Mouse (Mus musculus) layer of hippocampus, postnatal 14 days (tissue): Measurements from ENCODE around the gene Gm10638. TPM values are rescaled to one million over a fixed set of nuclear protein-coding genes. Genes with fewer than 3 reads are reported as not detected.

Source experiments
- DNase-seq, 2 experiments: peaks; one replicate each; pipeline ENCODE4 v3.0.0; 2021 to 2022; ENCODE audit warnings: low spot score in 2 of 2, mixed read lengths in 1 of 2
- long read RNA-seq, 2 experiments: library from polyadenylated mRNA; stranded (forward); transcript quantifications; one replicate each; pipeline ENCODE4 v2.0.0; 2021
- total RNA-seq, 2 experiments: library from RNA; stranded (reverse); gene quantifications; 2 replicates each; pipeline ENCODE4 v1.2.3; 2021

The Gm10638 gene
- 1 to 10 TPM; 3.5 to 5.1 TPM for total RNA-seq
- long read RNA-seq, experiment 1, partial matches to known transcripts = 0 of 4 reads
- long read RNA-seq, experiment 1, other reads (novel, unspliced or antisense) = 0 of 4 reads
- long read RNA-seq, experiment 2, transcript Gm10638-201 (1 exons, 905 nt) = major isoform, 5 of 6 reads
- long read RNA-seq, experiment 2, partial matches to known transcripts = 0 of 6 reads
- long read RNA-seq, experiment 2, other reads (novel, unspliced or antisense) = 1 of 6 reads

GRCm38 (mm10) chr8:86745221-86745934 lies at the start of gene Gm10638, which contains the start of gene Siah1a:
Gm10638 (plus strand) TSS chr8:86745699.
Siah1a (minus strand) TSS chr8:86745934.
- peak; percentile 64 to 68 for DNase-seq

DNA sequence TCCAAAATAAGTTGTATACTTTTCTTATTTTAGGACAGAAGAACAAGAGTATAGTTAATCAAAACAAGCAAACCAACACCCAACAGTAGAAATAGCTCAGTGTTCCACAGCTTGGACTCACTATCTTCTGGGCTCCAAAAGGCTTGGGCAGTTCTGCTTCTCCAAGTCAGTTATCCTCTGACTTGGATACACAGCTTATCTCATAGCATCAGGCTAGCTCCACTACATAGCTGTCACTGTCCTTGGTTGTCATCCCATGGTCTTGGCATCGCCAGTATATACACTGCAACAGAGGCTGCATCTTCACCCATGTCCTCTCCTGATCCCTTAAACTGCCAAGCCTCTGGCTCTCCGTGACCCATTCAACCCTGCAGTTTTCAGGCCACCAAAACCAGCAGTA lies 49.8 kb upstream of the Gm10638 start:
- no peak for DNase-seq

- DNase-seq = no peak
Measured at GRCm38 (mm10) chr8:86698811-86699421, 46.6 kb upstream of the Gm10638 start.

DNA sequence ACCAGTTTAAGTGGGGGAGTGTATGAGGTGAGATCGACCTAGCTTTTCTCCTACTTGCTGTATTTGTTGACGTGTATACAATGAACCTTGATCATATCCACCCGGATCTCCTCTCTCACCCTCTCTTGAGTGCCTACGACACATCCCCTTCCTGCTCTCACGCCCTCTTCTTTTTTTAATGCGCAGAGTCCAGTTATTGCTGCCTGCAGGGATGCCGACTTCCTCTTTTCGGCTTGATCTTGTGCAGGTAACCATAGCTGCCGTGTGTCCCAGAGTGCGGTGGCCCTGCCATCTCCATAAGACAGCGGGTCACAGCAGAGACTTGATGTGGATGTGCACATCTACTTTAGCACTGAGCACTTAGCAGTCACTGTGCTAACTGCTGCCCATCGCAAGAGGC lies 46.0 kb upstream of the Gm10638 start:
- no peak for DNase-seq

GRCm38 (mm10) chr8:86702453-86702852 lies 43.0 kb upstream of the Gm10638 start:
- DNase-seq = no peak

GRCm38 (mm10) chr8:86705317-86705716 lies 40.2 kb upstream of the Gm10638 start:
- no peak for DNase-seq

DNA sequence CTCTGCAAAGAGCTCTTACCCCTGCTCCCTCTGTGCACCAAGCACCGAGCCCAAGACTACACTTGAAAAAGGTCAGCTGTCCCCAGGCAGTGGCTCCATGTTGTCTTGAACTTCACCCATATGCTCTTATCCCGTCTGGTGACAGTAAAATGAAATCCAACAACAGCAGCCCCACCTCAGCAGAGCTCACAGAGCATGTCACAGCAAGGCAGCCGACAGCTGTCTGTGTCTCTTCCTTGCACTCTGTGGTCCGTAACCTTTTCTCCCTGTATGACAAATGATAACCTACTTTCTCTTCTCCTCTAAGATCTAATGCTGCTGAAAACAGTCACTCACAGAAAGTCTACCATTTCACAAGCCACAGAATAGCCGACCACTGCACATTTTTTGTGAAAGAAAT lies 38.7 kb upstream of the Gm10638 start:
- no peak for DNase-seq

GRCm38 (mm10) chr8:86707873-86708272 lies 37.6 kb upstream of the Gm10638 start:
- DNase-seq = no peak

DNA sequence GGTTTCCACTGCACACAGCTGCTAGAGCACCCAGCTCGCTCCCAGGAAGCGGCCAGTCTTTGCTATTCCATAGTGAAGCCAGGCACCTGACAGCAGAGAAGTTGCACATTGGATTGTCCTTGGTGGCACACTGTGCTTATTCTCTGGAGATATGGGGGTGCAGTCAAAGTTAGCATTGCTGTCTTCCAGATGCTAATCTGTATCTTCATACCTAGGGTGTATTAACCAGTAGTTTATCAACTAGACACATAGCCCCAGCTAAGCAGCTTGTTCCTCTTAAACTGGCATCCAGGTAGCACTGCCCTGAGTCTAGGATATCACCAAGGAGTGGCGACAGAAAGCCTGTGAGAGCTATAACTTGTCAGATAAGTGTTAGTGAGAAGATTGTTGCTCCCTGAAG lies 32.9 kb upstream of the Gm10638 start:
- no peak for DNase-seq

GRCm38 (mm10) chr8:86713407-86714188 lies 31.9 kb upstream of the Gm10638 start:
- DNase-seq = peak; percentile 66 to 94

DNA sequence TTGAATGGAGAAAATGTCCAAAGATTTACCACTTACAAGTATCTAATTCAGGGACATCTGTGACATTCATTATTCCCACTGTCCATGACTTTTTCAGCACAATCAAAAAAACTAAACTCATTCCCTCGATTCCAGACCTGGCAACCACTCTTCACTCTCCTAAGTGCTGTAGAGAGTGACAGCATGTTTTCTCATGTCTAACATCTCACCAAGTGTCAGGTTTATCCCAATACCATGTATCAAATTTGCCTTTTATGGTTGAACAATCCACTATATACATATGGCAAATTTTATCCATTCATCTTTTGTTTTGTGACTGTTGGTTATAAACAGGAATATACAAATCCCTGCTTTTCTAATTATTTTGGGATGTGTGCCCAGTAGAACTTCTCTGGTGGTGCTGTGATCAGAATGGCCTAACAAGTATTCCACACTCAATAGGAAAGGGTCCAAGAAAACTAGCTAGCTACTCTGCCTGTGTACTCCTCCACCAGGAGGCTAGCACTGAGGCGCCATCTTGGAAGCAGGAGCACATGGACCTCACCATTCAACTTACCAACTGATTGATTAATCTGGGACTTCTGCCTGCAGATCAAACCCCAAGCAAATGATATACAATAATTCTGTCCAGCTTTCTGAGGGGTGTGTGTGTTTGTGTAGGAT lies 27.0 kb upstream of the Gm10638 start:
- DNase-seq = no peak

DNA sequence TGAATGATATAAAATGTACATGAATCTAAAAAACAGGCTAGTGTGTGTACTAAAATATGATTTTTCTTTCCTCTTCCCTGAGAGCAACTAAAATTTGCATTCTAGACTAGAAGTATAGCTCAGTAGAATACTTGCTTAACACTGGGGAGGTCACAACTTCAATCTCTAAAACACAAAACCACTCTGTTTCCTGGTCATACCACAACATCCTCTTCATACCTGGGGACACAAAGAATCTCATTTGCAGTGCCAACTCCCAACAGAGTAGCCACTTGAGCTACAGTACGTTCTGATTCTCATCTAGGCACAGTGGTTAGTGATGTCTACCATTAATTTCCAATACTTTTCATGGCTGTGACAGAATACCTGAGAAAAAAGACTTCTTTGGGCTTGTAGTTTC lies 26.1 kb upstream of the Gm10638 start:
- DNase-seq = no peak

GRCm38 (mm10) chr8:86720756-86721459 lies 24.6 kb upstream of the Gm10638 start:
- no peak for DNase-seq

GRCm38 (mm10) chr8:86721490-86721889 lies 24.0 kb upstream of the Gm10638 start:
- no peak for DNase-seq

DNA sequence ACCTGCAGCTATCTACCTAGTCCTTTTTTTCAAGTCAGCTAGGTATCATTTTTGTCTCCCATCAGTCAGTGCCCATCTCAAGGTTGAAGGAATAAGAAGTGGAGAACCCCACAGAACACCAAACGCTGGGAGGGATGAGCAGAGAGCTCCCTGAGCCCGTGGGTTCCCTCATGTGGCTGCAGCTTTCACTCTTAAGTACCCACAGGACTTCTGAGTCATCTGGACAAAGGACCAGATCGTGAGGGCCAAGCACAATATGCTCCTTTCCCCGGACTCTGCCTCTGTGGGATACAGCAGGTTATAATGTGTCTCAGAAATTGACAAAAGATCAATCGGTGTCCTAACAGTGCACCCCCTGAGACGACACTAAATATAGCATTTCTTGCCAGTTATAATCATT lies 18.5 kb upstream of the Gm10638 start:
- no peak for DNase-seq

DNA sequence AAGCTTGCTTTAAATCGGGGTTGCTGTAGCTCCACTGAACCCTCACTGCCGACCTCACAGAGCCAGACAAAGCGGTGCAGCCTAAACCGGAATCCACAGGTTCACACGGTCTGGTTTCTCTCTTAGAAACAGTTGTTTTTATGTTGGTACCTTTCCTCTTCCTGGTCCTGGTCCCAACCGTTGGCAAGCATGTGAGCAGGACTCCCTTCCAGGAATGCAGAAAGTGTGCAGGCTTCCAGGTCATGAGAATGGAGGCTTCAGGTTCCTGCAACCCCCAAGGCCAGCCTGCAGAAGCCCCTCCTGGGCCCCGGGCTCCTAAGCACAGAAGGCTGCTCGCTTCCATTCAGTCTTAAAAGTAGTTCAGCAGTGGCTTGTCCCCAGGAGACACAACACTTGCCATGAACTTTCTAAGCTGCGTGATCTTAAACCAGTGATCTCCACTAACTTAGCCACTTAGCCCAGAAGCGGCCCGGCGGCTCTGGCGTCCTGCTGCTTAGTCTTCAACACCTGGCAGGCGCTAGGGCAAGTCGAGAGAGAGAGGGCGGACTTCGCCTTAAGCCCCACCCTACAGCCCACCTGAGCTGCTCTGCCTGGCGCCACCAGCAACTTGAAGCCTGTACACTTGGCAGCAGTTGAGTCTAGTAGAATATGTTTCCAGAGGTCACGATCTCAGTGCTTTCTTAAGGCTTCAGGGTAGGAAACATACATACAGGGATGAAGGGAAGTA lies 17.1 kb upstream of the Gm10638 start:
- no peak for DNase-seq

- no peak for DNase-seq
Measured at GRCm38 (mm10) chr8:86730303-86730702, 15.2 kb upstream of the Gm10638 start.

GRCm38 (mm10) chr8:86730860-86731259 lies 14.6 kb upstream of the Gm10638 start:
- DNase-seq = no peak

DNA sequence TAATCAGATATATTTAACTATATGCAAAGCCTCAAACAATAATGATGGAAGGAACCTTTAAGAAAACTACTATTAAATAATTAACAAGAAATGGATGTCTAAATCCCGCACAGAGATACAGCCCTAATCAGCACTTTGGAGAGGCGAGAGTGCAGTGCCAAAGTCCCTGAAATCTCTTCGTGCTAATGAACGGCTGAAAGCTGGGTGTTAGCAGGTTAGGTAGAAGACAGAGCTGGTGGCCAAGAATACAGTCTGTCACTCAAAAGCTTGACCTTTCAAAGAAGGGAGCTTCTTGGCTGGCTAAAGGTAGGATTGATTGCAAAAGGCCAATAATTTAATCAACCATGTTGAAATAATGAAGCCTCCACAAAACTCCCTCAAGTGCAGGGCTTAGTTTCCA lies 11.3 kb upstream of the Gm10638 start:
- no peak for DNase-seq

DNA sequence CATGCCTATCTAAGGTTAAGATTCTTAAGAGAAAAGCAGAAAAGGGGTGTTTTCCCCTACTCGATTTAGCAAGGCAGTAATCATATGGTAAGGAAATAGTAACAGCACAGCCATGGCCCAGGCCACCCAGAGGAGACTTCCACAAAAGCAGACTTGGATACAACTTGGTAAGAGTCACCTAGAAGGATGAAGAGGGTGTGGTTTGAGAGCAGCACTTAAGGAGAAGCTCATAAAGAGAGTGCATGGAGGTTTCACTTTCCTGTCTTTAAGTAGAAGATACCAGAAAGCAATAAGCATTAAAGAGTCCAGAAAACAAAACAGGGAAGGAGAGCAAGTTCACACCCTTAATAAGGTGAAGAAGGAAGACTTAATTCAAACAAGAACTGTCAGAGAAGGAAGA lies 10.5 kb upstream of the Gm10638 start:
- no peak for DNase-seq
